Mouse (Mus musculus) cortical plate, adult 2 months (tissue): ENCODE data around the gene Icam4.

Experiments used
- CTCF ChIP-seq: fragments of 200-500 bp; IDR thresholded peaks from 2 replicates; pipeline ENCODE4 v1.5.1; 2011; ENCODE audit warnings: mild to moderate bottlenecking, control low read depth, low read length; ENCODE audit not compliant: insufficient read depth; ENCODE audit errors: extremely low read depth
- POLR2A ChIP-seq: fragments of 200-500 bp; IDR thresholded peaks from 2 replicates; pipeline ENCODE4 v1.6.1; 2011; ENCODE audit warnings: mild to moderate bottlenecking, low read length, control low read depth; ENCODE audit not compliant: insufficient read depth; ENCODE audit errors: extremely low read depth

- TF ChIP-seq CTCF (no peak), POLR2A (no peak)
Observed at GRCm38 (mm10) chr9:21018600-21018999, 10.6 kb upstream of the Icam4 start.
